Mouse (Mus musculus): ENCODE measurements around the gene Oas1a. TPM values are rescaled to one million over a fixed set of nuclear protein-coding genes. Genes with fewer than 3 reads are reported as not detected.
"Not testable (repeated sequence)": the region's sequence is repeated elsewhere in the genome, so short reads cannot be mapped to it uniquely, and the experiment has no call there.

Oas1a gene
- polyA plus RNA-seq (2015; fragmentation: Nextera tagmentation; extraction: Ambion mirVana): 2.4 and 3.0 TPM in 2 replicates

DNA sequence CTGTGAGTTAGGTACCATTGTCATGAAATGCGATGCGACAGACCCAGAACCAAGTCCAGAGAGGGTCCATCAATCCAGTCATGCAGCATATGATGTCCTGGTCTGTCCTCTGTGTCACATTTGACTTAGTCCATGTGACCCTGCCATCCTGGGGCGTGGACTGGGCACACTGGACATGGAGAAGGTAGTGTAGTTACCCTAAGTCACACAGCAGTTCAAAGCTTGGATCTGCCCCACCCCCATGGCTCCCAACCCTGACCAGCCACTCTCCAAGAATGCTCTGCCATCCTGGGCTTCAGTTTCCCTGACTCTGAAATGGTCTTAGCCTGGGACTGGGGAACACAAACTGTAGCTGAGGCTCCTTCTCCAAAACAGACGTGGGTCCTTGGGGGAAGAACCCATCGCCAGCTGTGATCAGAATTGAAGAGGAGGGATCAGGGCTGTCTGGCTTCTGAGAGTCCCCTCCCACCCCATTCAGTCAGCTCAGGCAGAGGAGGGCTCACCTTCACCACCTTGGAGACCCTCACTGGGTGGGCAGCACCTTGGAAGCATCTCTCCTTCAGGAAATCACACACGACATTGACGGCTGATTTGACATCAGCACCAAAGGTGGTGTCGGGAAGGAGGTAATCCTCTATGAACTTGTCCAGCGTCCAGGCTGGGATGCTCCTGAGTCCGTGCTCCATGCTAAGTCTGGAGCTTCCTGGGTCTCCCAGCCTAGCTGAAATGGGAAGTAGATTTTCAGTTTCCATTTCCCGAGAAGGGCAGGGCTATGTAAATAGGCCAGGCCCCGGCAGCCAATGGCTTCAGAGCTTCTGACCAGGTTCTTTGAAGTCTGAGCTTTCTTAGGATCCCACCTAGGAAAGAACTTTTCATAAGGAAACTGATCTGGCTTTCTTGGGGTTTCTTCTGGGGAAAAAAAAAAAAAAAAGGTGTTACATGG lies at the start of gene Oas1a:
Gene Oas1a (minus strand): TSS at position 731 of the 943 bp plus-strand sequence.
- H3K4me2 ChIP-seq (ENCODE audit: low read depth, low read length); ATAC-seq (ENCODE audit: insufficient read depth, low FRiP score): not testable (repeated sequence)
- WGBS: 37% methylated on average over 8 of the region's 12 CpGs

DNA sequence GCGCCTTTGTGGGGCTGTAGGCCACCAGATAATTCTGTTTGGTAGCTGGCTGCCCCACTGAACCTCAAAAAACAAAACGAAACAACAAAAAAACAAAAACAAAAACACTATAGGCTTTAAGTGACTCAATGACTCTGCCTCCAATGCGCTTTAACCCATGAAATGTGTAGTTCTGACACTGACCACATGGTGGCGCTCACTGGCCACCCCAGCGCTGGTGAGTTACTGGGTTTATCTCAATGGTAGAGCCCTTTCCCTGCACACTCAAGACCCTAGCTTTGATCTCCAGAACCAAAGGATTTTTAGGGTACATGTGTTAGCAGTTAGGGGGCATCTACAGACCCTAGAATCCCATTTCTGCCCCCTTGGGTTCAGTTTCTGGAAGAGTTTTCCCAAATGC lies 46.7 kb upstream of the Oas1a start:
- ATAC-seq (ENCODE audit: insufficient read depth, low FRiP score): no peak
- 21% methylated on average over 5 of the region's 5 CpGs for WGBS
- Histone ChIP-seq H3K4me2 (ENCODE audit: low read depth, low read length) (no peak overlapping the region), H3K36me3 (ENCODE audit: control insufficient read depth, insufficient read depth, low read length) (no peaks in the 10 kb centered on the region), H3K9ac (ENCODE audit: low read length) (no peak overlapping the region), H3K4me1 (ENCODE audit: control insufficient read depth, insufficient read depth, low read length) (no peaks in the 10 kb centered on the region), H3K9me3 (replicated peaks; ENCODE audit: control insufficient read depth, low read length) (no peaks in the 10 kb centered on the region), H3K4me3 (replicated peaks; ENCODE audit: low read length) (no peak overlapping the region), H3K27ac (ENCODE audit: low read length) (no peak overlapping the region), H3K27me3 (ENCODE audit: control insufficient read depth, insufficient read depth, low read length) (no peaks in the 10 kb centered on the region)

More for the DNA sequence above, at the start of gene Oas1a:
- not testable (repeated sequence) for H3K9me3 ChIP-seq (replicated peaks; ENCODE audit: control insufficient read depth, low read length); H3K4me3 ChIP-seq (replicated peaks; ENCODE audit: low read length); H3K4me1 ChIP-seq (ENCODE audit: control insufficient read depth, insufficient read depth, low read length); H3K9ac ChIP-seq (ENCODE audit: low read length); H3K27ac ChIP-seq (ENCODE audit: low read length); H3K36me3 ChIP-seq (ENCODE audit: control insufficient read depth, insufficient read depth, low read length); H3K27me3 ChIP-seq (ENCODE audit: control insufficient read depth, insufficient read depth, low read length)

DNA sequence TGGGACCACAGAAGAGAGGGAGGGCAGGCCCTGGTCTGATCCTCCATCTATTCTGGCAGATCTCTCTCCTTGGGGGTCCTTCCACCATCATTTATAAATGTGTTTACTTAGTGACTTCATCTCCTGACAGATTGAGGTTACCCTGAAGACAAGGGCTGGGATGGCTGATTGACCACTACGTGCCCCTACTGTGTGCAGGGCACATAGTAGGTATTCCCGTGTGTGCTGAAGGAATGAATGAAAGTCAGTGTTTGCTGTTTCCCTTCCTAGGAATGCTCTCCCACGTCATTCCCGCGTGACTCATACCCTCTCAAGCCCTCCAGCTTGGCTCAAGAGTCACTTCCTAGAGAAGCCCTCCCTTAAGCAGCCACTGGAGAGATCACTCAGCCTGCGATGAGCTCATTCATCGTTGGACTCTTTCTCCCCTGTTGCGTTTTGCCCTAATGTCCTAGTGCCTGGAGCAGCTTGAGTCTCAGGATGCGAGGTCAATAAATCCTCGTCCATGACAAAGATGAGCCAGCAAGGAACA lies 45.0 kb upstream of the Oas1a start:
- ATAC-seq (ENCODE audit: insufficient read depth, low FRiP score): no peak
- Histone ChIP-seq H3K4me1 (ENCODE audit: control insufficient read depth, insufficient read depth, low read length) (no peaks in the 10 kb centered on the region), H3K4me3 (replicated peaks; ENCODE audit: low read length) (no peak overlapping the region), H3K9me3 (replicated peaks; ENCODE audit: control insufficient read depth, low read length) (no peaks in the 10 kb centered on the region), H3K36me3 (ENCODE audit: control insufficient read depth, insufficient read depth, low read length) (no peaks in the 10 kb centered on the region), H3K4me2 (ENCODE audit: low read depth, low read length) (no peak overlapping the region), H3K27ac (ENCODE audit: low read length) (no peak overlapping the region), H3K9ac (ENCODE audit: low read length) (no peak overlapping the region), H3K27me3 (ENCODE audit: control insufficient read depth, insufficient read depth, low read length) (no peaks in the 10 kb centered on the region)
- 57% methylated on average over 10 of the region's 10 CpGs for WGBS

DNA sequence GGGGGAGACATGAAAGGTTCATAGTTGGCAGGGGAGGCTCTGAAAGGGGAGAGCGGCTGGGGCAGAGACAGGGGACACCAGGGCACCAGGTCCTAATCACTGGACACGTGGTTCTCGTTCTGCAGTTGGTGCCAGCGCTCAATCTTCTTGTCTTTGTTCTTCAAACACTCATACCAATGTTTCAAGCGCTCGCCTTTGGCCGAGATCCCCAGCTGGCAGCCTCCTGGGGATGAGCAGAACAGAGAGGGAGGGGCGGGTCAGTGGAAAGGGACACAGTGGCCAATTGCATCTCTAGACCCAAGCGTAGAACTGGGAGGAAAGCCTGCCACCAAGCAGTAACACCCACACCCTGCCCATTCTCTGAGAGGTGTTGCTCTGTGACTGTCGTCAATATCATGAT lies 34.8 kb upstream of the Oas1a start:
- Histone ChIP-seq H3K36me3 (ENCODE audit: control insufficient read depth, insufficient read depth, low read length) (no peaks in the 10 kb centered on the region), H3K4me1 (ENCODE audit: control insufficient read depth, insufficient read depth, low read length) (no peaks in the 10 kb centered on the region), H3K4me2 (ENCODE audit: low read depth, low read length) (no peak overlapping the region), H3K27ac (ENCODE audit: low read length) (no peak overlapping the region), H3K9me3 (replicated peaks; ENCODE audit: control insufficient read depth, low read length) (no peaks in the 10 kb centered on the region), H3K9ac (ENCODE audit: low read length) (no peak overlapping the region), H3K27me3 (ENCODE audit: control insufficient read depth, insufficient read depth, low read length) (no peaks in the 10 kb centered on the region), H3K4me3 (replicated peaks; ENCODE audit: low read length) (no peak overlapping the region)
- WGBS: 70% methylated on average over 10 of the region's 10 CpGs
- ATAC-seq (ENCODE audit: insufficient read depth, low FRiP score): no peak

DNA sequence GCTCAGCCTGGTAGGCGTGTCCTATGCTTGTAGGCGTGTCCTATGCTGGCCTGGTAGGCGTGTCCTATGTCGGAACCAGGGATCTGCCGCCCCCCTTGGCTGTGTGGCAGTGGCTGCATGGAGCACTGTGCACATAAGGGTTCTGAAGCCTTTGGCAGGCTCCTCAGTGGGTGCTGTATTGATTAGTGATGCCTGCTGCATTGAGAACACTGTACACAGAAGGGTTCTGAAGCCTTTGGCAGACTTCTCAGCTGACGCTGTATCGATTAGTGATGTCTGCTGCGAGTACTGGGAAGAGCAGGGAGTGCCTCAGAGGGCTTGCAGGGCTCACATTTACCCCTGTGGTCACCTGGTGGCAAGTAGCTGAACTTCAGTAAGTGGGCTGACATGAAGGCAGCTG lies 31.3 kb upstream of the Oas1a start:
- H3K9me3 ChIP-seq (replicated peaks; ENCODE audit: control insufficient read depth, low read length): no peaks in the 10 kb centered on the region
- no peak overlapping the region for H3K4me2 ChIP-seq (ENCODE audit: low read depth, low read length)
- 40% methylated on average over 8 of the region's 8 CpGs for WGBS
- no peak overlapping the region for H3K9ac ChIP-seq (ENCODE audit: low read length)
- H3K27ac ChIP-seq (ENCODE audit: low read length): no peak overlapping the region
- no peak for ATAC-seq (ENCODE audit: insufficient read depth, low FRiP score)
- H3K27me3 ChIP-seq (ENCODE audit: control insufficient read depth, insufficient read depth, low read length): no peaks in the 10 kb centered on the region
- H3K36me3 ChIP-seq (ENCODE audit: control insufficient read depth, insufficient read depth, low read length): no peaks in the 10 kb centered on the region
- no peak overlapping the region for H3K4me3 ChIP-seq (replicated peaks; ENCODE audit: low read length)
- H3K4me1 ChIP-seq (ENCODE audit: control insufficient read depth, insufficient read depth, low read length): no peaks in the 10 kb centered on the region

DNA sequence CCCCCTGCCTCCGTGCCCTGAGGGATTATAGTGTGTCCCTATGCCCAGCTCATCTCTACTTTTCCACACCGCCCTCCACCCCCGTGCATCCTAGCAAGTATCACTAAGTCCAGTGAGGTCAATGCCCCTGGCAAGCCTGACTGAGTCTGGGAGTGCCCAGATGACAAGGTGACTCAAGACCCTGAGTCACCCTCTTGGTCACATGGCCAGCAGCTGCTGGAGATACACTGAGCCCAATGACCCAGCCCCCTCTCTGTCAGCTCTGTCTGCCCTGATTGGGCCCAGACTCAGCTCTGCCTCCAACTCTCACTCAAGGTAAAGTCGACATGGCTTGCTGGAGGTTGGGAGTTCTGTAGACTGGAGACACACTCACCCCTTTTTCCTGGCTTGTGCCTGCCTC lies 30.5 kb upstream of the Oas1a start:
- Histone ChIP-seq H3K4me1 (ENCODE audit: control insufficient read depth, insufficient read depth, low read length) (no peaks in the 10 kb centered on the region), H3K4me2 (ENCODE audit: low read depth, low read length) (no peak overlapping the region), H3K36me3 (ENCODE audit: control insufficient read depth, insufficient read depth, low read length) (no peaks in the 10 kb centered on the region), H3K4me3 (replicated peaks; ENCODE audit: low read length) (no peak overlapping the region), H3K27me3 (ENCODE audit: control insufficient read depth, insufficient read depth, low read length) (no peaks in the 10 kb centered on the region), H3K27ac (ENCODE audit: low read length) (no peak overlapping the region), H3K9ac (ENCODE audit: low read length) (no peak overlapping the region), H3K9me3 (replicated peaks; ENCODE audit: control insufficient read depth, low read length) (no peaks in the 10 kb centered on the region)
- ATAC-seq (ENCODE audit: insufficient read depth, low FRiP score): no peak
- 68% methylated on average over 4 of the region's 4 CpGs for WGBS

DNA sequence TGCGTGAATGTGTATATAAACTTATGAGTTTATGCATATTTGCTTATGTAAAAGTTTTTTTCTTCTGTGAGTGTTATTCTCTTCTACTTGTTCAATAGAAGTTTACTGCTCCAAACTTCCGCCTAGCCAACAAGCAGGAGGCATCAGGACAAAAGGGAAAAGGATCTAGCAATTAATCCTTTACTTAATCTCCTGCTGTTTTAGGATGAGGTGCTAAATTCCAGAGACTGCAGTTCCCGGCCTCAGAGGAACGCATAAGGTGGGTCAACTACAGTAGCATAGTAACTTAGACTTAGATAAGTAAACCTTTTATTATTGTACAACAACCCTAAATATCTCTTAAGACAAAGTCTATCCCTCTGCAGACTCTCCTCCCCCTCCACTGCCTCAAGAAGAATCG lies 26.6 kb upstream of the Oas1a start:
- Histone ChIP-seq H3K36me3 (ENCODE audit: control insufficient read depth, insufficient read depth, low read length) (no peaks in the 10 kb centered on the region), H3K4me3 (replicated peaks; ENCODE audit: low read length) (no peak overlapping the region), H3K9me3 (replicated peaks; ENCODE audit: control insufficient read depth, low read length) (no peaks in the 10 kb centered on the region), H3K9ac (ENCODE audit: low read length) (no peak overlapping the region), H3K27me3 (ENCODE audit: control insufficient read depth, insufficient read depth, low read length) (no peaks in the 10 kb centered on the region), H3K27ac (ENCODE audit: low read length) (no peak overlapping the region), H3K4me2 (ENCODE audit: low read depth, low read length) (no peak overlapping the region), H3K4me1 (ENCODE audit: control insufficient read depth, insufficient read depth, low read length) (no peaks in the 10 kb centered on the region)
- 20% methylated on average over 5 of the region's 5 CpGs for WGBS
- no peak for ATAC-seq (ENCODE audit: insufficient read depth, low FRiP score)

DNA sequence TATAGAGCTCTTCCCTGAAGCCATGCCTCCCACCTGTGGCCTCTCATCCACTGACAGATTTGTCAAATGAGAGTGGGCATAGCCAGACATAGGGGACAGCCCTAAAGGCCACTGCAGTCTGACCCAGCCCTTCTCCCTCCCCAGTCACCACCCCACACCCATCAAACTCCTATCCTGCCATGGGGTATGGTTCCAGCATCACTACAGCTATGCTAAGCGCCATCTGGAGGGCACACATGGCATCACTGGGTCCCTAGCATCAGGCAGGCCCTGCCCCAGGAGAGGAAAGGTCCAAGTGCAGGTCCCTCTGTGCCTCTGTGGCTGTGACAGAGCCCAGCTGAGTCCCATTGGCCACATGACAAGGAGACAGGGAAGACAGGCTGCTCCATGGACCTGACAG lies 19.7 kb upstream of the Oas1a start:
- H3K4me1 ChIP-seq (ENCODE audit: control insufficient read depth, insufficient read depth, low read length): no peaks in the 10 kb centered on the region
- 6% methylated on average over 1 of the region's 1 CpGs for WGBS
- H3K9ac ChIP-seq (ENCODE audit: low read length): no peak overlapping the region
- H3K27ac ChIP-seq (ENCODE audit: low read length): no peak overlapping the region
- no peak overlapping the region for H3K4me2 ChIP-seq (ENCODE audit: low read depth, low read length)
- ATAC-seq (ENCODE audit: insufficient read depth, low FRiP score): peak; percentile 40; the same call in 1 of the 2 replicates
- no peaks in the 10 kb centered on the region for H3K27me3 ChIP-seq (ENCODE audit: control insufficient read depth, insufficient read depth, low read length)
- H3K9me3 ChIP-seq (replicated peaks; ENCODE audit: control insufficient read depth, low read length): no peaks in the 10 kb centered on the region
- no peak overlapping the region for H3K4me3 ChIP-seq (replicated peaks; ENCODE audit: low read length)
- no peaks in the 10 kb centered on the region for H3K36me3 ChIP-seq (ENCODE audit: control insufficient read depth, insufficient read depth, low read length)

DNA sequence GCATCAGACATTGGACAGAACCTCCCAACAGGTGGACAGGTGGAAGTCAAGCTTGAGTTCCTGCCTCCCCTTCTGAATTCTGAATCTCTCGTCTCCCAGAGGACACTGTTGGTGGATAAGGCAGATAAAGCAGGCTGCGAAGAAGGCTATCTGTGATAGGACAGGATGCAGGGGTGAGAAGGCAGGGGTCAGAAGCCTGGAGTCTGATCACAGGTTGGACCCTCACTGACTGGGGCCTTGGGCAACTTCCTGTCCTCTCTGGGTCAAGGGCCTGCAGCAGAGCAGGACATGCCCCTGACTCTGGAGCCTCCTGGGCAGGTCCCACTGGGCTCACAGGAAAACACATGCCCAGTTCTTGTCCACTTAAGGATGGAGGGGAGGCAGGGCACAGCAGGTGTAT lies 19.0 kb upstream of the Oas1a start:
- H3K27me3 ChIP-seq (ENCODE audit: control insufficient read depth, insufficient read depth, low read length); H3K4me3 ChIP-seq (replicated peaks; ENCODE audit: low read length); ATAC-seq (ENCODE audit: insufficient read depth, low FRiP score); H3K4me1 ChIP-seq (ENCODE audit: control insufficient read depth, insufficient read depth, low read length); H3K9me3 ChIP-seq (replicated peaks; ENCODE audit: control insufficient read depth, low read length); H3K4me2 ChIP-seq (ENCODE audit: low read depth, low read length); H3K9ac ChIP-seq (ENCODE audit: low read length); H3K36me3 ChIP-seq (ENCODE audit: control insufficient read depth, insufficient read depth, low read length); H3K27ac ChIP-seq (ENCODE audit: low read length): not testable (repeated sequence)
- 57% methylated on average over 2 of the region's 2 CpGs for WGBS
